8 mouse cellular contexts compared by ENCODE assay signal in genomic region chr13:54054962-54055361, GRCm38 (mm10). TPM values are rescaled to one million over a fixed set of nuclear protein-coding genes. Genes with fewer than 3 reads are reported as not detected.
DNase-seq lines count a peak whose midpoint lies in the region; ATAC-seq and TF ChIP-seq lines count a peak whose summit lies in the region.

No protein-coding gene starts in this region.

- no peaks in the 10 kb centered on the region for H3K36me3 ChIP-seq in heart, embryonic 11.5 days (ENCODE audit: control insufficient read depth, insufficient read depth, low read length)
- H3K36me3 ChIP-seq in ES-E14 (ENCODE audit: control insufficient read depth, insufficient read depth, low read length, poor library complexity, severe bottlenecking), result no peaks in the 10 kb centered on the region
- H3K36me3 ChIP-seq in forebrain, embryonic 16.5 days (ENCODE audit: control insufficient read depth, insufficient read depth), result no peaks in the 10 kb centered on the region
- H3K36me3 ChIP-seq in liver, postnatal 0 days (replicated peaks; ENCODE audit: insufficient read depth, low read length), result no peaks in the 10 kb centered on the region

- in situ Hi-C loops in ES-E14 (cut with MboI; ENCODE audit: low sequenced_read_pairs in 2 of 2, unreplicated experiment in 2 of 2), result loop anchor here (10.0 to 25.0 kb wide), 2 partner anchors 268 to 270 kb away; no protein-coding TSS in a partner anchor

- H3K4me2 ChIP-seq in heart, embryonic 11.5 days, result peak overlapping the region; percentile 99
- H3K4me2 ChIP-seq in forebrain, embryonic 16.5 days (ENCODE audit: low read length), result peak overlapping the region; percentile 91
- H3K4me2 ChIP-seq in liver, postnatal 0 days (ENCODE audit: low read depth, low read length), result peak overlapping the region; percentile 56; the same call in 1 of the 2 replicates

- no peak for TF ChIP-seq CTCF in liver, postnatal 0 days (IDR thresholded peaks at IDR 0.05; ENCODE audit: low read depth)

- DNase-seq in heart, postnatal 25 days (ENCODE audit: low spot score), result no peak
- no peak for DNase-seq in ES-E14 (ENCODE audit: low read depth, low spot score)
- DNase-seq in liver, postnatal 0 days, result no peak
- no peak for DNase-seq in testis, postnatal 10 days (ENCODE audit: low spot score)
- DNase-seq in layer of hippocampus, adult 9-10 months (ENCODE audit: low spot score), result no peak
- DNase-seq in lung, postnatal 14 days, result no peak

- no peak for TF ChIP-seq EP300 in liver, postnatal 0 days (IDR thresholded peaks at IDR 0.05; ENCODE audit: low read depth)

- intact Hi-C loops in heart, postnatal 25 days (cut with DNase I), result loop anchor here (1.0 to 2.0 kb wide), 2 partner anchors 243 to 272 kb away; no protein-coding TSS in a partner anchor

- H3K4me3 ChIP-seq in heart, embryonic 11.5 days (ENCODE audit: low read depth, low read length), result peak overlapping the region; percentile 56
- peak overlapping the region; percentile 68 to 75 for H3K4me3 ChIP-seq in ES-E14 (ENCODE audit: insufficient read depth in 1 of 2, low read depth in 1 of 2, low read length in 2 of 2, poor library complexity in 1 of 2, severe bottlenecking in 1 of 2)
- H3K4me3 ChIP-seq in forebrain, embryonic 16.5 days (replicated peaks; ENCODE audit: low read length), result peak overlapping the region; percentile 54
- H3K4me3 ChIP-seq in liver, postnatal 0 days (ENCODE audit: low read depth, low read length), result no peak overlapping the region

- H3K27me3 ChIP-seq in heart, embryonic 11.5 days (ENCODE audit: control insufficient read depth, insufficient read depth, low read length), result peaks cover 28% of the 10 kb centered on the region
- peaks cover 6% of the 10 kb centered on the region for H3K27me3 ChIP-seq in forebrain, embryonic 16.5 days (replicated peaks; ENCODE audit: control insufficient read depth, insufficient read depth, low read length)
- H3K27me3 ChIP-seq in liver, postnatal 0 days (ENCODE audit: insufficient read depth, low read length), result peaks cover 20% of the 10 kb centered on the region

- 0 out of 2 replicates have a peak, but pooled peaks cover 3% of the 10 kb centered on the region for H3K4me1 ChIP-seq in heart, embryonic 11.5 days (ENCODE audit: control insufficient read depth, insufficient read depth, low read length)
- H3K4me1 ChIP-seq in ES-E14 (ENCODE audit: control insufficient read depth in 2 of 2, insufficient read depth in 2 of 2, low read length in 2 of 2, poor library complexity in 1 of 2), result no peaks in the 10 kb centered on the region
- H3K4me1 ChIP-seq in forebrain, embryonic 16.5 days (replicated peaks; ENCODE audit: control insufficient read depth, insufficient read depth, low read length), result peaks cover 12% of the 10 kb centered on the region
- no peaks in the 10 kb centered on the region for H3K4me1 ChIP-seq in liver, postnatal 0 days (ENCODE audit: insufficient read depth)

- 0 out of 2 replicates have a peak, but pooled peaks have one; percentile 22 for ATAC-seq in heart, embryonic 11.5 days (replicated peaks; ENCODE audit: insufficient number of reproducible peaks, low FRiP score, low TSS enrichment)
- peak; percentile 64 for ATAC-seq in forebrain, embryonic 16.5 days
- ATAC-seq in liver, postnatal 0 days, result no peak

- H3K9me3 ChIP-seq in heart, embryonic 11.5 days (replicated peaks; ENCODE audit: control insufficient read depth, low read length), result no peaks in the 10 kb centered on the region
- H3K9me3 ChIP-seq in ES-E14 (ENCODE audit: control insufficient read depth, insufficient read depth, low read depth, low read length), result no peaks in the 10 kb centered on the region
- H3K9me3 ChIP-seq in forebrain, embryonic 16.5 days (ENCODE audit: control insufficient read depth, low read length), result no peaks in the 10 kb centered on the region
- H3K9me3 ChIP-seq in liver, postnatal 0 days (ENCODE audit: low read length), result no peaks in the 10 kb centered on the region

- under 1% methylated on average over 20 of the region's 20 CpGs for WGBS in heart, embryonic 11.5 days (ENCODE audit: insufficient replicate concordance)
- WGBS in forebrain, embryonic 16.5 days, result 1% methylated on average over 20 of the region's 20 CpGs
- 3% methylated on average over 19 of the region's 20 CpGs for WGBS in liver, postnatal 0 days (ENCODE audit: insufficient replicate concordance)

- H3K27ac ChIP-seq in heart, embryonic 11.5 days (ENCODE audit: low read depth, low read length), result no peak overlapping the region
- no peak overlapping the region for H3K27ac ChIP-seq in ES-E14 (ENCODE audit: insufficient read depth, low read depth, low read length, poor library complexity, severe bottlenecking)
- H3K27ac ChIP-seq in forebrain, embryonic 16.5 days (ENCODE audit: low read length), result no peak overlapping the region
- H3K27ac ChIP-seq in liver, postnatal 0 days (ENCODE audit: low read depth), result no peak overlapping the region

- peak overlapping the region; percentile 54; the same call in 1 of the 2 replicates for H3K9ac ChIP-seq in heart, embryonic 11.5 days (ENCODE audit: low read depth, low read length)
- no peak overlapping the region; the same call in 1 of the 2 replicates for H3K9ac ChIP-seq in ES-E14 (ENCODE audit: insufficient read depth, low read depth, low read length, poor library complexity, severe bottlenecking)
- H3K9ac ChIP-seq in forebrain, embryonic 16.5 days (replicated peaks; ENCODE audit: low read depth, low read length), result peak overlapping the region; percentile 64
- H3K9ac ChIP-seq in liver, postnatal 0 days (replicated peaks), result no peak overlapping the region

TF ChIP-seq in ES-E14, 5 proteins besides CTCF, POLR2A, EP300 and RAD21:
- TF ChIP-seq HCFC1 (IDR thresholded peaks at IDR 0.05; ENCODE audit: borderline replicate concordance, insufficient read depth, low read length), result no peak
- TF ChIP-seq MAFK (IDR thresholded peaks at IDR 0.05; ENCODE audit: insufficient read depth, low read depth, low read length), result no peak
- no peak for TF ChIP-seq CHD2 (IDR thresholded peaks at IDR 0.05; ENCODE audit: low read depth, low read length)
- no peak for TF ChIP-seq ZNF384 (IDR thresholded peaks at IDR 0.05; ENCODE audit: low read depth, low read length)
- TF ChIP-seq ZC3H11A (IDR thresholded peaks at IDR 0.05; ENCODE audit: borderline replicate concordance, low read depth, low read length), result no peak

RNA-seq across cellular contexts. Expression of gene Drd1, which starts 0.5 kb away (rescaled TPM):
- 0.24 TPM in 1 of 2 replicates, not detected in the other for polyA plus RNA-seq in heart, embryonic 11.5 days (2014; fragmentation: Nextera tagmentation; extraction: Ambion mirVana)
- 1 to 10 TPM in 1 of 2 experiments, under 1 TPM in 1; 0.28 to 1.1 TPM for total RNA-seq in heart, postnatal 25 days (2021)
- not detected in 2 replicates for total RNA-seq in ES-E14 (2012; rRNA removed)
- polyA plus RNA-seq in forebrain, embryonic 16.5 days (2015; fragmentation: Nextera tagmentation; extraction: Ambion mirVana), result 15.0 and 16.8 TPM in 2 replicates
- not detected in 2 replicates for polyA plus RNA-seq in liver, postnatal 0 days (2015; fragmentation: Nextera tagmentation; extraction: Ambion mirVana)

RNA-seq across cellular contexts. Expression of gene Sfxn1, which starts 16.7 kb away (rescaled TPM):
- polyA plus RNA-seq in heart, embryonic 11.5 days (2014; fragmentation: Nextera tagmentation; extraction: Ambion mirVana), result 35.0 and 38.4 TPM in 2 replicates
- 1 to 10 TPM; 6.8 to 7.7 TPM for total RNA-seq in heart, postnatal 25 days (2021)
- 36.1 and 57.7 TPM in 2 replicates for total RNA-seq in ES-E14 (2012; rRNA removed)
- polyA plus RNA-seq in forebrain, embryonic 16.5 days (2015; fragmentation: Nextera tagmentation; extraction: Ambion mirVana), result 77.9 and 86.6 TPM in 2 replicates
- 66.4 and 67.7 TPM in 2 replicates for polyA plus RNA-seq in liver, postnatal 0 days (2015; fragmentation: Nextera tagmentation; extraction: Ambion mirVana)

Comparison
In these comparisons a context has a peak if more than half of its experiments do, and no peak if none do; other contexts are left out.
1. H3K9ac ChIP-seq: peak in heart, embryonic 11.5 days (single experiment) and forebrain, embryonic 16.5 days (single experiment); none in ES-E14 (single experiment) and liver, postnatal 0 days (single experiment).
2. RNA of gene Drd1, which starts 0.5 kb away (polyA plus RNA-seq): 15.0 to 16.8 TPM in forebrain, embryonic 16.5 days; 0.24 TPM in heart, embryonic 11.5 days and not detected in liver, postnatal 0 days; every median in the first group is over 10 times any median in the second.
3. Peak in every context shown above with its lines, with median percentiles within 50 percentile points of each other: H3K4me2 ChIP-seq.